Mouse (Mus musculus) C2C12 (cell line): Measurements from ENCODE around the gene Cd274.

ENCODE experiments used
- CEBPB ChIP-seq: IDR thresholded peaks from one replicate; pipeline ENCODE4 v1.6.1; 2011; ENCODE audit warnings: low read depth, mild to moderate bottlenecking, control low read depth, moderate library complexity
- CTCF ChIP-seq: IDR thresholded peaks from one replicate; pipeline ENCODE4 v1.5.1; 2011; ENCODE audit not compliant: control insufficient read depth, insufficient read depth, insufficient read length
- FOSL1 ChIP-seq: IDR thresholded peaks from one replicate; pipeline ENCODE4 v1.8.0; 2011; ENCODE audit warnings: mild to moderate bottlenecking, low read length; ENCODE audit not compliant: poor library complexity, insufficient read depth, severe bottlenecking
- MAX ChIP-seq: IDR thresholded peaks from one replicate; pipeline ENCODE4 v1.6.1; 2011; ENCODE audit warnings: mild to moderate bottlenecking, control low read depth
- MYOG ChIP-seq: IDR thresholded peaks from one replicate; pipeline ENCODE4 v1.6.1; 2011; ENCODE audit not compliant: control insufficient read depth, insufficient read length; ENCODE audit errors: extremely low read depth
- USF1 ChIP-seq: IDR thresholded peaks from one replicate; pipeline ENCODE4 v1.6.1; 2011; ENCODE audit warnings: low read depth, mild to moderate bottlenecking, control low read depth, moderate library complexity

DNA sequence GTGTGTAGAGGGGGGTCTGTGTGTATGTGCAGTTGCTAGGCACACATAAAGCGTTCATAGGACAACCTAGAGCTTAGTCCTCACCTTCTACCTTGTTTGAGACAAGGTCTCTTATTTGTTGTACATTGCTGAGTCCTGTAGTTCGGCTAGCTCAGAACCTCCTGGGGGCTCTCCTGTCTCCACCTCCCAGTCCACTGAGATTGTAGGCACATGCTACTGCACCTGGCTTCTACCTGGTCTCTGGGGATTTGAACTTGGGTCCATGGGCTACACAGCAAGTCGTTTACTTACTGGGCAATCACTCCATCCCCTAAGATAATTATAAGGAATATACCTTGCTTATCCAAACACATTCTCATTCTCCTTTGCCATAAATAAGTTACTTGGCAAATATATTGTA is 5.4 kb downstream of the Cd274 start:
- TF ChIP-seq CTCF (no peak), MAX (no peak), USF1 (no peak), FOSL1 (no peak), MYOG (no peak), CEBPB (no peak)
